Mouse (Mus musculus): ENCODE data around the gene Chpf2. TPM values are rescaled to one million over a fixed set of nuclear protein-coding genes. Genes with fewer than 3 reads are reported as not detected.
A peak's percentile ranks its signal among the peaks of the same experiment; 100 is the strongest.

Chpf2 gene
- total RNA-seq, 2 experiments from 2014 or later = 59.1 to 68.4 TPM

DNA sequence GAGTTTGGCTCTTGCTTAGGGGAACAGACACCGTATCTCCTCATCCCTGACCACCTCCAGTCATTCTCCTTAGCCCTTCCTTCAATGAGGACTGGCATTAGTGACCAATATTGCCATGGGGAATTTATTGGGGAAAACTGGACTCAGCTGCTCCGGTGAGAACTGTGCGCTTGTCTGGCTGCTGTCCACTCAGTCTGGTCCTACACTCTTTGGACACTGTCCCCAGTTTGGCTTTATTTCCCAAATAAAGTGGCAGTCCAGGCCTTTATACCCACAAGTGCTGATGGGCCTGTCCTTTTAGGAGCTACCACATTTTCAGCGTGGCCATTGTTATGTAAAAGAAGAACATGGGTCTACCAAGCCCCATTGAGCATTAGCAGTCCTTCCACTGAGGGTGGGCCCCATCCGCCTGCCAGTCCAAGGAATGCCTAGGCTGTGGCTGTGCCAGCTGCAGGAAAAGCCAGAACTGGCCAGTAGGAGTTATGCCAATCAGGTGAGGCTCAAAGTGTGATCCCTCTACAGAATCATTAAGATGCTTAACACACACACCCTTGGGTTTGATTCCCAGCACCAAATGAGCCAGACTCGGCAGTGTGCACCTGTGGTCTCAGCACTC, 49.1 kb downstream of the Chpf2 start:
- DNase-seq (ENCODE audit: low spot score in 2 of 2) = no peak

DNA sequence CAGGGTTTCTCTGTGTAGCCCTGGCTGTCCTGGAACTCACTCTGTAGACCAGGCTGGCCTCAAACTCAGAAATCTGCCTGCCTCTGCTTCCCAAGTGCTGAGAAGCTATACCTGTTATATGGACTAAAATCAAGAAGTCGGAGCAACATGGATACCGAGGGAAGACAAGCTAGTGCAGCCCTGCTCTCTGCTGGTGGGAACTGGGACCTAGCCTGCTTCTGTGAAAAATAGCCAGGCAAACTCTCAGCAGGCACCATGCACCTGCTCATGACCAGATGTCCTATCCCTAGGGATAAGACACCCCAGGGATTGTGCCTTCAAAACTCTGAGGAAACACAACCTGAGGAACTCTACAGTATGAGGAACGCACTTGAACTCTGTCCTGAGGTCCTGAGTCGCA, 50.4 kb downstream of the Chpf2 start:
- DNase-seq (ENCODE audit: low spot score in 2 of 2) = no peak

- DNase-seq (ENCODE audit: low spot score in 2 of 2) = no peak
Measured at GRCm38 (mm10) chr5:24638131-24638530, 51.6 kb downstream of the Chpf2 start.

DNA sequence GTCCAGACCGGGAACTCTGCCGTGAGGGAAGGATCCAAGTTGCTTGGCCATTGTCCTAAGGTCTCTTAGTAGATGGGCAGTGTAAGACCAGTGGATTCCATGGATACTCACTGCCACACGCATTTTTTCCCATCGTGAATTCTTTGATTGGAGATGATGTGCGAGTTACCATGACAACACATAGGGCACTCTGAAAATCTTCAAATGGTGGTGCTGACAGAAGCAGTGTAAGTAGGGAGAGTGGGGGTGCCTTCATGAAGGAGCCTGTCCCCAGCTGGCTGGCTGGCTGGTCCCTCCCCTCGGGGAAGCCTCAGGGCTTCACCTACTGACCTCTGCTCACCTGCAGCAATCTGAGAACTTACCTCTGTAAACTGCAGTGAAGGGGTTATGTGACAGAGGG, 52.5 kb downstream of the Chpf2 start:
- no peak for DNase-seq (ENCODE audit: low spot score in 2 of 2)

Small RNA genes within 50 kb of the gene (microRNA-seq; reads per million reads assigned to microRNA genes)
- gene Mir671 = 686 reads per million, percentile 71 among the genes with 10 or more reads in this experiment

Other genes with a start within 250 kb of the Chpf2 start
- 10 to 100 TPM; 38.6 to 42.4 TPM for gene Kcnh2, start 235.1 kb upstream of the Chpf2 start, total RNA-seq (2021)
- gene Nos3, start 221.9 kb upstream of the Chpf2 start, total RNA-seq (2021) = 10 to 100 TPM; 11.5 to 12.3 TPM
- under 1 TPM; 0.42 to 0.62 TPM for gene Atg9b, start 194.6 kb upstream of the Chpf2 start, total RNA-seq (2021)
- gene Abcb8, start 193.1 kb upstream of the Chpf2 start, total RNA-seq (2021) = 10 to 100 TPM; 73.9 to 84.8 TPM
- gene Asic3, start 173.3 kb upstream of the Chpf2 start, total RNA-seq (2021) = under 1 TPM; 0.20 to 0.22 TPM
- gene Cdk5, start 163.2 kb upstream of the Chpf2 start, total RNA-seq (2021) = 10 to 100 TPM; 42.6 to 43.9 TPM
- 10 to 100 TPM; 60.8 to 70.1 TPM for gene Slc4a2, start 162.9 kb upstream of the Chpf2 start, total RNA-seq (2021)
- gene Fastk, start 141.5 kb upstream of the Chpf2 start, total RNA-seq (2021) = 100 to 1,000 TPM; 108 to 127 TPM
- 10 to 100 TPM; 11.1 to 11.3 TPM for gene Tmub1, start 138.9 kb upstream of the Chpf2 start, total RNA-seq (2021)
- gene Agap3, start 134.6 kb upstream of the Chpf2 start, total RNA-seq (2021) = 10 to 100 TPM; 88.4 to 89.2 TPM
- under 1 TPM in 1 of 2 experiments, not detected in 1; 0.11 TPM for gene Gbx1, start 59.5 kb upstream of the Chpf2 start, total RNA-seq (2021)
- 1 to 10 TPM; 2.6 to 3.0 TPM for gene Asb10, start 45.8 kb upstream of the Chpf2 start, total RNA-seq (2021)
- under 1 TPM in 1 of 2 experiments, not detected in 1; 0.11 TPM for gene 4931409K22Rik, start 29.9 kb upstream of the Chpf2 start, total RNA-seq (2021)
- gene Abcf2, start 9.3 kb upstream of the Chpf2 start, total RNA-seq (2021) = 10 to 100 TPM; 54.7 to 59.8 TPM
- gene Smarcd3, start 37.7 kb downstream of the Chpf2 start, total RNA-seq (2021) = 10 to 100 TPM; 27.9 to 30.6 TPM
- gene Nub1, start 98.8 kb downstream of the Chpf2 start, total RNA-seq (2021) = 10 to 100 TPM; 59.7 to 61.7 TPM
- 1 to 10 TPM; 6.2 to 9.6 TPM for gene Wdr86, start 144.0 kb downstream of the Chpf2 start, total RNA-seq (2021)
- 1 to 10 TPM; 6.0 to 6.2 TPM for gene Crygn, start 171.3 kb downstream of the Chpf2 start, total RNA-seq (2021)